Mouse (Mus musculus) thymus, postnatal 10 days (tissue): ENCODE results near the gene Sox10.

ENCODE experiments used
- DNase-seq, 2 experiments: peaks; one replicate each; pipeline ENCODE4 v3.0.0; 2021; ENCODE audit warnings: low spot score in 2 of 2

The Sox10 gene

GRCm38 (mm10) chr15:79124331-79124875 is 40.6 kb downstream of the Sox10 start:
- no peak for DNase-seq

- DNase-seq = no peak
Observed at GRCm38 (mm10) chr15:79123751-79124150, 41.3 kb downstream of the Sox10 start.

- no peak for DNase-seq
Observed at GRCm38 (mm10) chr15:79122546-79122945, 42.5 kb downstream of the Sox10 start.

DNA sequence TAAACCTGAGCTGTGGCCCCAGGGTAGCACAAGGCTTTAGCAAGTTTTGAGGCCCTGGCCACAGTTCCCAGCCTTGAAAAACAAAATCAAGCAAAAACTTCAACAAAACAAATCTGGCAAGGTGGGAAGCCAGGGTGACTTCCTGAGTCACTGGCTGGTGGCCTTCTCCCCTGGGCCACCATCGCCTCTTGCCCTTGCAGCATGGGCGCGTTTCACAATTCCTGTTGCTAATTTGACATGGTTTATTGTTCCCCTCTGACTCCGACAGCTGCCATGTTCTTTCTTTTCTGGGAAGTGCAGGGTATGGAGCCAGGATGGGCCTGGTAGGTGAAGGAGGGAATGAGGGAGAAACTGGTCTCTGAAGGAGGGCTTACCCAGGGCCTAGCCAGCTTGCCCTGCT is 42.9 kb downstream of the Sox10 start:
- no peak for DNase-seq

DNA sequence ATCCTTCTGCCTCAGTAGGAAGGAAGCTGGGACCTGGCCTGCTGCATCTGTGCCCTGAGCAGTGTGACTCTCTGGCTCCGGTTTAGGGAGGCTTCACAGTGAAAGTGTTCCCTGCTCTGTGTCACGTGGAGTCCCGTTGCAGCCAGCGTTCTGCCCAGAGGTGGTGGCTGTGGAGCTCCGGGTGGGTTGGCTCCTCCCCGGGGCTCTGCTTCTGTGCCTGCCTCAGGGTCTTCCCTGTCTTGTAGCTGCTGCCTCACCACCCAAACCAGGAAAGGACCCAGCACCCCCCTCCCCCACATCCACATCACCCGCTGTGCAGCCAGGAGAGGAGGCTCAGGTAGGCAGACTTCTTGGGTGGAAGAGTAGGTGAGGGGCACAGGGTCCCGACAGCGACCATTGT is 45.5 kb downstream of the Sox10 start:
- no peak for DNase-seq

GRCm38 (mm10) chr15:79115276-79115675 is 49.8 kb downstream of the Sox10 start:
- no peak for DNase-seq

- DNase-seq = no peak
Observed at GRCm38 (mm10) chr15:79111774-79112173, 53.3 kb downstream of the Sox10 start.

DNA sequence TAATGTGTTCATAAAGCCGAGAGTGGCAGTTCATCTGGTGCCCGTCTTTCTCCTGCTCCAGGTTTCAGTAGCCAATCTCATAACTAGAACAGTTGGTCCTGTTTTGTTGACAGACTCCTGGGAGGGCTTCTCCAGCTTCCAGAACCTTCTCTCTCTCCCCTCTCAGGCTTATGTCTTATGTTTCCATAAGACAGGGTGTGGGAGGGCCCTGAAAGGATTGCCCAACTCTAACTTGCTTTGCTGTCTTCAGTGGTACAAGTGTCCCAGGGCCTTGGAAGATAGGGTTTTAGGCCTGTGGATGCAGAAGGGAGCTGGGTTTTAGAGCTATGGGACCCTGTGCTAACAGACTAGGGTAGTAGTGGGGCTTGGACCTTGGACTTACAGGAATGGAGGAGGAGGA is 54.5 kb downstream of the Sox10 start:
- no peak for DNase-seq

DNA sequence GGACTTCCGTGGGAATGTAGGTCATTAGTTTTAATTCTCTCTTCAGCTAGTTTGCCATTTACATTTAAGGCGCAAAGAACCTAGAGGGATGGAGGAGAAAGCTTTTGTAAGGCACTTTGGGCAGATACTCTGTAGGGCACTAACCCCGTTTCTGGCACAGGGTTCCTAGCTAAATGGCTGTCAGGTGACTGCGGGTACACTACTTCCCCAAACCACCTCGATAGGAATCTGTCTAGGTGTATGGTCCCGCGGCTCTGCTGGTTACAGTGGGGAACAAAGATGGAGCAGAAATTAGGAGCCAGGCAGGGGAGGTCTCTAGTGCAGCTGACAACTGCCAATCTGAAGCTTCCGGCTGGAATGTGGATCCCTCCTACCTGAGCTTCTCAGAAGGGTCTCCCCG is 55.0 kb downstream of the Sox10 start:
- no peak for DNase-seq

DNA sequence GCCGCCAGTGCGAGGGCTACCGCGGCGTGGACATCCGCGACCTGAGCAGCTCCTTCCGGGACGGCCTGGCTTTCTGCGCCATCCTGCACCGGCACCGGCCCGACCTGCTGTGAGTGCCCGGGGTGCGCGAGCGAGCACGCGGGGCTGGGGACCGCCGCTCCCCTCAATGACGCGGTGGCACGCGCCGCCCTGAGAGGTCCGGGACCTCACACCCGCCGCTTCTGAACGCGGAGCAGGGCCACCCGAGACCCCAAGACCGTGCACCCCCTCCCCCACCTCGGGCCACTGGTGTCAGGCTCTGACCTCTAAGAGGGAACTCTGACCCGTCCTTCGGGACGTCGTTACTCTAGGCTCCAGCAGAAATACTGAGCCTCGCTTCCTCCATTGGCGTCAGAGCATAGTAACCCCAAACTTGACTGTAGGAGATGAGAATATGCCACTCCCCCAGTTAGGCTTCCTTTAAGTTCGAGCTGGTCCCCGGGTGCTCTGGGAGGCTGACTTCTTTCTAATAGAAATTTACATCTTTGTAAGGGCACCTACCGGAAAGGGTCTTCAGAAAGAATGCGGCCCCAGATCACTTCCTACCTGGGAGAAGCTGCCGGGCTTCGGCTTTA is 55.6 kb downstream of the Sox10 start:
- peak; percentile 21 to 30 for DNase-seq

GRCm38 (mm10) chr15:79108421-79109320 is 56.4 kb downstream of the Sox10 start, which contains the start of gene Micall1:
Micall1 (plus strand) TSS chr15:79108898.
- peak; percentile 36 to 59 for DNase-seq

DNA sequence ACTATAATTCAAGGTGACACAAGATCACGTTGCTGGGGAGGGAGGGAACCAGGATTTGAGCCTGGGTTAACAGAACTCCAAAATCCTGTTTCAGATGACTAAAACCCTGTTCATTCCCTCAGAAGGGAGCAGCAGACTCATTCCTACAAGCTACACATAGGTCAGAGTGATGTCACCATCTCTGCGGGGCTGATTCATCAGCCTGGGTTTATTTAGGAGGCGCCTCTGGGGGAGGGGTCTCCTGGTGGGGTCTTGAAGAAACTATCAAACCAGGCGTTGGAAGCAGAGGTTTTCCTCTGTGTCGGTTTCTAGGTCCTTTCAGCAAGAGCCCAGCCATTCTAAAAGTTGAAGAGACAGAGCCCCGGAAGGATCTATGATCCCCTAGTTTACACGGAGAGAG is 57.1 kb downstream of the Sox10 start:
- DNase-seq = no peak

- DNase-seq = no peak
Observed at GRCm38 (mm10) chr15:79105804-79106203, 59.2 kb downstream of the Sox10 start.
